Mouse (Mus musculus): ENCODE results near the gene Tmem50a.

DNA sequence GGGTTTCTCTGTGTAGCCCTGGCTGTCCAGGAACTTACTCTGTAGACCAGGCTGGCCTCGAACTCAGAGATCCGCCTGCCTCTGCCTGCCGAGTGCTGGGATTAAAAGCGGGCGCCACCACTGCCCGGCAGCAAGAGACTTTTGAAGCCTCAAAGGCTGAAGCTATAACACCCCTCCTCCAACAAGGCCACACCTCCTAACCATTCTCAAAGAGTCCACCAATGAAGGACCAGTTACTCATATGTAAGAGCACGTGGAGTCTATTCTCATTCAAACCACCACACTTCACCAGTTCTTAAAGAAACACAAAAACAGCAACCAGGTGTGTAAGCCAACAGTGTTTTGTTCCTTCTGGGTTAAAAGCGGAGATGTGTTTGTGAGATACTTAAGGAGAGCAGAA lies 47.2 kb downstream of the Tmem50a start:
- TF ChIP-seq FLI1 (IDR thresholded peaks at IDR 0.05; ENCODE audit: low read length): no peak
- TF ChIP-seq GATA1 (IDR thresholded peaks at IDR 0.05; ENCODE audit: borderline replicate concordance, low read length): no peak
